Mouse (Mus musculus): Measurements from ENCODE around the gene Nudt1. TPM values are rescaled to one million over a fixed set of nuclear protein-coding genes. Genes with fewer than 3 reads are reported as not detected.

Gene Nudt1
- polyA plus RNA-seq, 1 experiment from 2014 or later, result 17.9 TPM

DNA sequence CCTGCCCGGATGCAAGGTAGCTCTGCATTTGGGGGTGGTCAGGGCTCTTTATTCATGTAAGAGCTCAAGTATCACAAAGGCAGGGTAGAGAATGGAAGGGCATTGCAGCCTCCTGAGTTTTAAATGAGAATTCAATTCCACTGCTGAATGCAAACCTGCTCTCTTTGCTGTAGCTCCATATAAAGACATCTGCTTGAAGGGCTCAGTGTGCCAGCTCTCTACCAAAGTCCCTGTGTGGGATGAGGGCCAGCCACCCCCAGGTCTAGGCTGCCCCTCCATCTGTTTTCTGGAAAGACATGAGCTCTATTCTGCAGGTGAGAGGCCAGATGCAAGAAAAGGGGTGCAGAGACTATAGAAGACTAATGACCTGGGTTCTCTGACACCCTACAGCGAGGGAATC is 36.7 kb upstream of the Nudt1 start:
- 86% methylated on average over 2 of the region's 2 CpGs for WGBS
- Histone ChIP-seq H3K9ac (replicated peaks; ENCODE audit: low read depth) (no peak overlapping the region), H3K27ac (ENCODE audit: low read length) (no peak overlapping the region), H3K4me1 (ENCODE audit: insufficient read depth, low read depth, low read length) (no peaks in the 10 kb centered on the region), H3K27me3 (replicated peaks; ENCODE audit: insufficient read depth, low read length) (no peaks in the 10 kb centered on the region), H3K36me3 (ENCODE audit: insufficient read depth, low read length) (peaks cover 3% of the 10 kb centered on the region), H3K4me3 (ENCODE audit: low read depth, low read length) (no peak overlapping the region), H3K9me3 (ENCODE audit: low read length) (no peaks in the 10 kb centered on the region), H3K4me2 (replicated peaks; ENCODE audit: low read depth, low read length) (no peak overlapping the region)
- ATAC-seq (no peak), DNase-seq (ENCODE audit: low spot score) (no peak)
- no peak for TF ChIP-seq EP300 (IDR thresholded peaks at IDR 0.05)
- no peak for TF ChIP-seq CTCF (IDR thresholded peaks at IDR 0.05)

DNA sequence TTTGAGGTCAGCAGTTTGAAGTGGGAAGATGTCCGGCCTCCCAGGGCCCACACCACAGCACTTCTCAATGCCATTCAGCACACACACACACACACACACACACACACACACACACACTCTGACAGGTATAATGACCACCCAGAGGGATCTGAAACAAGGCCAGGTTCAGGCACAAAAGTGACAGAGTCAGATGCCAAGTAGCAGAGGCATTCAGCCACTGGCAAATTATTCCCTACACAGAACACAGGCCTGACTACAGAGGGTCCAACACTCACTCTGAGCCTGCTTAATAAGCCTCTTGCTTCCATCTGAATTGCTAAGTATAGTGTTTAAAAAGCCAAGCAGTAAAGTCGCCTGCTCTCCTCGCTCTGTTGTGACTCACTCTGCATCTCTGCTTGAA is 33.2 kb upstream of the Nudt1 start:
- ATAC-seq (no peak), DNase-seq (ENCODE audit: low spot score) (no peak)
- Histone ChIP-seq H3K4me3 (ENCODE audit: low read depth, low read length) (no peak overlapping the region), H3K4me2 (replicated peaks; ENCODE audit: low read depth, low read length) (no peak overlapping the region), H3K9ac (replicated peaks; ENCODE audit: low read depth) (no peak overlapping the region), H3K4me1 (ENCODE audit: insufficient read depth, low read depth, low read length) (no peaks in the 10 kb centered on the region), H3K27ac (ENCODE audit: low read length) (no peak overlapping the region), H3K9me3 (ENCODE audit: low read length) (no peaks in the 10 kb centered on the region), H3K27me3 (replicated peaks; ENCODE audit: insufficient read depth, low read length) (no peaks in the 10 kb centered on the region), H3K36me3 (ENCODE audit: insufficient read depth, low read length) (no peaks in the 10 kb centered on the region; the same call in none of the 2 replicates)
- TF ChIP-seq CTCF (IDR thresholded peaks at IDR 0.05) (no peak), EP300 (IDR thresholded peaks at IDR 0.05) (no peak)
- WGBS, result 79% methylated on average over 3 of the region's 3 CpGs

DNA sequence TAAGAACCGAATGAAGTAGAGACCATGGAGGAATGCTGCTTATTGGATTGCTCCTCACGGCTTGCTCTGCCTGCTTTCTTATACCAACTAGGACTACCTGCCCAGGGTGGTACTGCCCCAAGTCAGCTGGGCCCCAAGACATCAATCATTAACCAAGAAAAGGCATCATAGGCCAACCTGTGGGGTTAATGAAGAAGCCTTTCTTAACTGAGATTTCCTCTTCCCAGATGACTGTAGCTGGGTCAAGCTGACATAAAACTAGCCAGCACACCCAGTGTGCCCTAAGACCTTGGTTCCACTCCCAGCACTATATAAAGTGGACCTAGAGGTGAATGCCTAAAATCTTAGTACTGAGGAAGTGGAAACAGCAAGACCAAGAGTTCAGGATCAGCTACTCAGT is 32.3 kb upstream of the Nudt1 start:
- DNase-seq (ENCODE audit: low spot score), result no peak
- Histone ChIP-seq H3K9me3 (ENCODE audit: low read length) (no peaks in the 10 kb centered on the region), H3K9ac (replicated peaks; ENCODE audit: low read depth) (no peak overlapping the region), H3K27ac (ENCODE audit: low read length) (no peak overlapping the region), H3K36me3 (ENCODE audit: insufficient read depth, low read length) (no peaks in the 10 kb centered on the region; the same call in none of the 2 replicates), H3K4me2 (replicated peaks; ENCODE audit: low read depth, low read length) (no peak overlapping the region), H3K4me1 (ENCODE audit: insufficient read depth, low read depth, low read length) (no peaks in the 10 kb centered on the region), H3K27me3 (replicated peaks; ENCODE audit: insufficient read depth, low read length) (no peaks in the 10 kb centered on the region), H3K4me3 (ENCODE audit: low read depth, low read length) (no peak overlapping the region)
- ATAC-seq, result no peak
- WGBS, result 96% methylated on average over 2 of the region's 2 CpGs
- no peak for TF ChIP-seq EP300 (IDR thresholded peaks at IDR 0.05)
- no peak for TF ChIP-seq CTCF (IDR thresholded peaks at IDR 0.05)

DNA sequence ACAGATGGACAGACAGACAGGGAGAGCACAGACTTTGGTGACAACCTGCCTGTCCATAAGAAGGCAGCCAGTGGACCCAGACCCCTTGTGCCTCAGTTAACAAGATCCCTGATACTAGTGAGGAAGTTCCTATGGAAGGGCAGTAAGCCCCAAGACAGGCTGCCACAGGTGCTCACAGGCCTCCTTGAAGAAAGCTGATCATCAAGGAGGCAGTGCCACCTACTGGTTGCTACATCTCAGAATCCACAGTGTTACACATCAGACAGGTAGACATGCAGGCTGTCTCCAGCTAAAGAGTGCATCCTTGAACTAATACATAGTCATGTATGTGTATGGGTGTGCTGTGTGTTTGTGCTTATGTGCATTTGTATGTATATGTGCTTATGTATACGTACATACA is 29.3 kb upstream of the Nudt1 start:
- TF ChIP-seq EP300 (IDR thresholded peaks at IDR 0.05) (no peak), CTCF (IDR thresholded peaks at IDR 0.05) (peak; percentile 88)
- no peak overlapping the region for H3K9ac ChIP-seq (replicated peaks; ENCODE audit: low read depth)
- WGBS, result 100% methylated on average over 1 of the region's 1 CpGs
- H3K9me3 ChIP-seq (ENCODE audit: low read length), result no peaks in the 10 kb centered on the region
- DNase-seq (ENCODE audit: low spot score) (peak; percentile 73), ATAC-seq (peak; percentile 41; the same call in 1 of the 2 replicates)
- H3K4me1 ChIP-seq (ENCODE audit: insufficient read depth, low read depth, low read length), result no peaks in the 10 kb centered on the region
- H3K27ac ChIP-seq (ENCODE audit: low read length), result no peak overlapping the region
- no peak overlapping the region for H3K4me3 ChIP-seq (ENCODE audit: low read depth, low read length)
- H3K4me2 ChIP-seq (replicated peaks; ENCODE audit: low read depth, low read length), result no peak overlapping the region
- H3K27me3 ChIP-seq (replicated peaks; ENCODE audit: insufficient read depth, low read length), result no peaks in the 10 kb centered on the region
- H3K36me3 ChIP-seq (ENCODE audit: insufficient read depth, low read length), result peaks cover 11% of the 10 kb centered on the region; the same call in 1 of the 2 replicates

DNA sequence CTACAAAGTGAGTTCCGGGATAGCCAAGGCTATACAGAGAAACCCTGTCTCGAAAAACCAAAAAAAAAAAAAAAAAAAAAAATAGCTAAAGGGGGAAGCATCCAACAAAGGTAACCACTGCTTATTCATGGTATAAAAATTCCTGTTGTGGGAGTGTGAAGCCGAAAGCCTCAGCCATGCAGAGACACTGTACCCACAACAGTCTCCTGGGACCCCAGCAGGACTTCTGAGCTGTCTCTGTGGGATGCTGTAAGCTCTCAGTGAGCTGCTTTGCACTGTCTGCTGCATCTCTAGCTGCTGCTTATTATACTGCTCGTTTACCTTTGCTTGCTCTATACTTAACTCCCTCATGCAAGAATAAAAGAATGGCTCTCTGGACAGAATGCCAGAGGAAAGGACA is 23.2 kb upstream of the Nudt1 start:
- no peak overlapping the region for H3K4me3 ChIP-seq (ENCODE audit: low read depth, low read length)
- ATAC-seq (no peak), DNase-seq (ENCODE audit: low spot score) (no peak)
- TF ChIP-seq EP300 (IDR thresholded peaks at IDR 0.05), result no peak
- no peak for TF ChIP-seq CTCF (IDR thresholded peaks at IDR 0.05)
- WGBS, result 88% methylated on average over 4 of the region's 4 CpGs
- no peak overlapping the region for H3K4me2 ChIP-seq (replicated peaks; ENCODE audit: low read depth, low read length)
- H3K4me1 ChIP-seq (ENCODE audit: insufficient read depth, low read depth, low read length), result no peaks in the 10 kb centered on the region
- H3K9ac ChIP-seq (replicated peaks; ENCODE audit: low read depth), result no peak overlapping the region
- H3K27ac ChIP-seq (ENCODE audit: low read length), result no peak overlapping the region
- H3K9me3 ChIP-seq (ENCODE audit: low read length), result no peaks in the 10 kb centered on the region
- H3K27me3 ChIP-seq (replicated peaks; ENCODE audit: insufficient read depth, low read length), result no peaks in the 10 kb centered on the region
- H3K36me3 ChIP-seq (ENCODE audit: insufficient read depth, low read length), result peaks cover 34% of the 10 kb centered on the region; the same call in 1 of the 2 replicates

DNA sequence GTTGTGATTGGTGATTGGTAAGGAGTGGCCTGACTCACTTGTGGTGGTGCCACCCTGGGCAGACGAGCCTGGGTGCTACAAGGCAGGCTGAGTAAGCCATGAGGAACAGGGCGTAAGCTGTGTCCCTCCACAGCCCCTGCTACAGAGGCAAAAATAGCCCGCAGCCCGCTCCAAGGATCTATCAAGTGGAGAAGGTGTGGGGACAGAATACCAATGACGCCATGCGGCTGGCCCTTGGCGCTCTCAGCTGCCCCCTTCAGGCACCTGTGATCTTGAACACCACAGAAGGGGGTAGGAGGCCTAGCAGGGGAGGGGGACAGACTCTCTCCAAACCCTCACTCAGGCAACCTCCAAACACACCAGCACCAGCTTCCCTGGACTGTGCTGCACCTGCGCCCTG is 15.4 kb upstream of the Nudt1 start:
- WGBS, result 77% methylated on average over 8 of the region's 8 CpGs

DNA sequence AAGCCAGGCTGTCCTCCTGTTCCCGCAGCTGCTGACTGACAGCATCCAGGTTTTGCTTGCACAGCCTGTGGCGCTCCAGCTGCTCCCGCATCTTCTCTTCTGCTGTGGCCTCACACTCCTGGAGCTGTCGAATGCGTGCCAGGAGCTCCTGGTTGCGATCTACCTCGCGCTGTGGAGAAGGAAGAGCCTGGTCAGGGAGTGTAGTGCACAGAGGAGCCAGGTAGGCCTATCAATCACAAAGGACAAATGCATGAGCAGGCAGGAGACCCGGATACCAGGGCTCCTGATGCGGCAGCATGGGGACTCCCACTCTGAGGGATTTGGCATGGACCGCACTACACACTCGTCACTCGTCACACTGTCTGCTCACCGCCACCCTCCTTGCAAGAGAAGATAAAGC is 13.9 kb upstream of the Nudt1 start:
- H3K27me3 ChIP-seq (replicated peaks; ENCODE audit: insufficient read depth, low read length), result no peaks in the 10 kb centered on the region
- DNase-seq (ENCODE audit: low spot score) (no peak), ATAC-seq (no peak)
- H3K9me3 ChIP-seq (ENCODE audit: low read length), result no peaks in the 10 kb centered on the region
- 87% methylated on average over 14 of the region's 14 CpGs for WGBS
- no peak overlapping the region for H3K4me3 ChIP-seq (ENCODE audit: low read depth, low read length)
- no peak overlapping the region for H3K4me2 ChIP-seq (replicated peaks; ENCODE audit: low read depth, low read length)
- no peak overlapping the region for H3K9ac ChIP-seq (replicated peaks; ENCODE audit: low read depth)
- no peak overlapping the region for H3K27ac ChIP-seq (ENCODE audit: low read length)
- no peaks in the 10 kb centered on the region for H3K4me1 ChIP-seq (ENCODE audit: insufficient read depth, low read depth, low read length)
- TF ChIP-seq CTCF (IDR thresholded peaks at IDR 0.05), result no peak
- H3K36me3 ChIP-seq (ENCODE audit: insufficient read depth, low read length), result peaks cover 33% of the 10 kb centered on the region; the same call in 1 of the 2 replicates

More for the DNA sequence above, 15.4 kb upstream of the Nudt1 start:
- DNase-seq (ENCODE audit: low spot score) (no peak), ATAC-seq (no peak)
- H3K27ac ChIP-seq (ENCODE audit: low read length), result no peak overlapping the region
- H3K4me1 ChIP-seq (ENCODE audit: insufficient read depth, low read depth, low read length), result no peaks in the 10 kb centered on the region
- no peak overlapping the region for H3K9ac ChIP-seq (replicated peaks; ENCODE audit: low read depth)
- peaks cover 43% of the 10 kb centered on the region; the same call in 1 of the 2 replicates for H3K36me3 ChIP-seq (ENCODE audit: insufficient read depth, low read length)
- no peak overlapping the region for H3K4me3 ChIP-seq (ENCODE audit: low read depth, low read length)
- H3K9me3 ChIP-seq (ENCODE audit: low read length), result no peaks in the 10 kb centered on the region
- H3K4me2 ChIP-seq (replicated peaks; ENCODE audit: low read depth, low read length), result no peak overlapping the region
- TF ChIP-seq CTCF (IDR thresholded peaks at IDR 0.05) (no peak), EP300 (IDR thresholded peaks at IDR 0.05) (no peak)
- no peaks in the 10 kb centered on the region for H3K27me3 ChIP-seq (replicated peaks; ENCODE audit: insufficient read depth, low read length)

Measured in lung, postnatal 0 days (tissue).